Mouse (Mus musculus) induced T-regulatory cell, adult 2 months (primary cell): Measurements from ENCODE around the gene Ephx1.
"Not testable (repeated sequence)": the region's sequence is repeated elsewhere in the genome, so short reads cannot be mapped to it uniquely, and the experiment has no call there.

Source experiments
- DNase-seq: peaks from one replicate; pipeline ENCODE4 v3.0.0-alpha.2; 2012; ENCODE audit warnings: low read depth

Ephx1 gene

GRCm38 (mm10) chr1:181020756-181021487 is at the start of gene Ephx1:
Gene Ephx1, minus strand, starts transcription at chr1:181020904.
- no peak for DNase-seq

GRCm38 (mm10) chr1:181069671-181070070 is 49.0 kb upstream of the Ephx1 start:
- DNase-seq = no peak

- DNase-seq = no peak
Measured at GRCm38 (mm10) chr1:181068344-181068743, 47.6 kb upstream of the Ephx1 start.

- no peak for DNase-seq
Measured at GRCm38 (mm10) chr1:181064648-181065047, 43.9 kb upstream of the Ephx1 start.

GRCm38 (mm10) chr1:181063991-181064390 is 43.3 kb upstream of the Ephx1 start:
- DNase-seq = no peak

GRCm38 (mm10) chr1:181061784-181062485 is 41.2 kb upstream of the Ephx1 start:
- no peak for DNase-seq

GRCm38 (mm10) chr1:181052898-181053297 is 32.2 kb upstream of the Ephx1 start:
- no peak for DNase-seq

GRCm38 (mm10) chr1:181050937-181051336 is 30.2 kb upstream of the Ephx1 start, which contains the start of gene 9130409I23Rik:
Gene 9130409I23Rik, plus strand, starts transcription at chr1:181051237.
- DNase-seq = no peak

GRCm38 (mm10) chr1:181049328-181049842 is 28.7 kb upstream of the Ephx1 start:
- peak; percentile 8 for DNase-seq

GRCm38 (mm10) chr1:181047520-181047919 is 26.8 kb upstream of the Ephx1 start:
- DNase-seq = no peak

- DNase-seq = peak; percentile 80
Measured at GRCm38 (mm10) chr1:181039652-181040051, 18.9 kb upstream of the Ephx1 start.

- no peak for DNase-seq
Measured at GRCm38 (mm10) chr1:181037623-181038022, 16.9 kb upstream of the Ephx1 start.

- DNase-seq = not testable (repeated sequence)
Measured at GRCm38 (mm10) chr1:181035015-181035778, 14.5 kb upstream of the Ephx1 start.

GRCm38 (mm10) chr1:181022265-181022664 is 1.6 kb upstream of the Ephx1 start:
- peak; percentile 94 for DNase-seq

- DNase-seq = no peak
Measured at GRCm38 (mm10) chr1:181021488-181021865, 773 bp upstream of the Ephx1 start.

- DNase-seq = no peak
Measured at GRCm38 (mm10) chr1:181017890-181018420, 2.7 kb downstream of the Ephx1 start.

GRCm38 (mm10) chr1:181017212-181017711 is 3.4 kb downstream of the Ephx1 start:
- peak; percentile 91 for DNase-seq

GRCm38 (mm10) chr1:181016532-181017131 is 4.1 kb downstream of the Ephx1 start:
- peak; percentile 89 for DNase-seq

- peak; percentile 35 for DNase-seq
Measured at GRCm38 (mm10) chr1:181016045-181016444, 4.7 kb downstream of the Ephx1 start.

GRCm38 (mm10) chr1:181015558-181015957 is 5.1 kb downstream of the Ephx1 start:
- peak; percentile 25 for DNase-seq

GRCm38 (mm10) chr1:181014731-181015500 is 5.8 kb downstream of the Ephx1 start:
- peak; percentile 50 for DNase-seq
